ENCODE assay signal across 1 mouse cellular context in the genomic region with DNA sequence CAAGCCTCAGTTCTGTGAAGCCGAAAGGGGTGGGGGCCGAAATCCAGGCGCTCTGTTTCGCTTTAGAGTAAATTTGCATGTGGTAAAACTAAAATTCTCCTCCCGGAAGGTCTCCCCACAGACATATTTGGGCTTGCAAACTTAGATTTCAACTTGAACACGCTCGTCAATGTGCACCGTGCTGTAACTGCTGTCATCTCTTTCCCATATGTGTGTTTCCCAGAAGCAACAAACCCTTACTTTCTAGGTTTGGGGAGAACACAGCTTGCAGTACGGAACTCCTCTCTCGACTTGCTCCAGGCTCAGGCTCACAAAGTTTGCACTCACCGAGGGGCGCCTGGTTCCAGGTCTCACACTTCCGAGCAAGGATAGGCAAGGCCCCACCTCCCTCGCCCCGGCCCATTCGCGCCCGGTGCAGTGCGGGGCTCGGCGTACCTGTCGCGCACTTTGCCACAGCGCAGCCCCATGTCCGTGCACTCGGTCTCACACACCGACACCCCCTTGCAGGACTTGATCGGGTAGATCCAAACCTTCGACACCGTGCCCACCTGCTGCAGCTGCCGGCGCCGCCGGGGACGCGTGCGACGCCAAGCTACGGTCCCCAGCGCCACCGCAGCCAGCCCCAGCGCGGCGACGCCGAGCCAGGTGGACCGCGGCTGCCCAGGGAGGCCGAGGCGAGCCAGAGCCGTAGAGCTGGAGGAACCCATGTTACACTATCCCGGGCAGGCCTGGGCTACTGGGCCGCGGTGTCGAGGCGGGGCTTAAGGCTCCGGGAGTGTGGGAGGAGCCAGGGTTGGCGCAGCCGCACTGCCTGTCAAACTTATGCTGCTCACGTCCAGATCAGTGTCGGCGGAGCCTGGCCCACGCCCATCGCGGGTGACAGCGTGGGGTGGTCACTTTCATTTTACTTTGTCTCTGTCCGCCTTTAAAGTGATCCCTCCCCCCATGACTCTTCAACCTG.
TF ChIP-seq lines count a peak whose summit lies in the region.

No protein-coding gene starts in this region.

TF ChIP-seq in MEL, 35 proteins besides CTCF, POLR2A, EP300 and RAD21 (continued from another document):
- TF ChIP-seq POLR2AphosphoS2 (IDR thresholded peaks at IDR 0.05; ENCODE audit: low read length) (peak; percentile 69; the same call in 1 of the 2 replicates), HCFC1 (IDR thresholded peaks at IDR 0.05; ENCODE audit: low read depth, low read length) (peak; percentile 70; the same call in 1 of the 2 replicates), MEF2A (IDR thresholded peaks at IDR 0.05; ENCODE audit: extremely low read depth, insufficient replicate concordance, low read depth, low read length, poor library complexity, severe bottlenecking) (no peak), SIN3A (IDR thresholded peaks at IDR 0.05; ENCODE audit: low read length) (peak; percentile 54), SMC3 (IDR thresholded peaks at IDR 0.05; ENCODE audit: low read depth, low read length) (no peak), ZMIZ1 (IDR thresholded peaks at IDR 0.05; ENCODE audit: low read depth, low read length) (peak; percentile 80), MAFK (IDR thresholded peaks at IDR 0.05; ENCODE audit: borderline replicate concordance, low read depth, low read length) (no peak), E2F4 (IDR thresholded peaks at IDR 0.05; ENCODE audit: borderline replicate concordance, low read depth, low read length) (no peak), MAZ (IDR thresholded peaks at IDR 0.05; ENCODE audit: low read depth, low read length) (peak; percentile 42; the same call in 1 of the 2 replicates), ELF1 (IDR thresholded peaks at IDR 0.05; ENCODE audit: low read depth, low read length) (no peak), NELFE (IDR thresholded peaks at IDR 0.05; ENCODE audit: low read depth, low read length) (peak; percentile 94), JUND (IDR thresholded peaks at IDR 0.05; ENCODE audit: low read depth, low read length) (no peak), USF2 (IDR thresholded peaks at IDR 0.05; ENCODE audit: borderline replicate concordance in 1 of 2, insufficient read depth in 1 of 2, low read depth in 1 of 2, low read length in 2 of 2) (no peak), TCF12 (IDR thresholded peaks at IDR 0.05; ENCODE audit: low read depth, low read length) (peak; percentile 31; the same call in 1 of the 2 replicates), TAL1 (IDR thresholded peaks at IDR 0.05; ENCODE audit: low read length) (no peak), MYB (IDR thresholded peaks at IDR 0.05; ENCODE audit: low read depth, low read length) (no peak), MAX (IDR thresholded peaks at IDR 0.05; ENCODE audit: low read length) (peak; percentile 57), RCOR1 (IDR thresholded peaks at IDR 0.05; ENCODE audit: low read depth, low read length) (no peak), POLR2AphosphoS5 (IDR thresholded peaks at IDR 0.05; ENCODE audit: borderline replicate concordance, low read depth, low read length) (no peak), GATA1 (IDR thresholded peaks at IDR 0.05; ENCODE audit: low read depth, low read length) (no peak), USF1 (IDR thresholded peaks at IDR 0.05; ENCODE audit: low read depth, low read length) (no peak), ZKSCAN1 (IDR thresholded peaks at IDR 0.05; ENCODE audit: low read depth, low read length) (no peak), MYC (IDR thresholded peaks at IDR 0.05; ENCODE audit: low read depth, low read length) (0 out of 2 replicates have a peak, but pooled peaks have one; percentile 14), GABPA (IDR thresholded peaks at IDR 0.05; ENCODE audit: low read depth, low read length) (no peak), KAT2A (conservative IDR thresholded peaks at IDR 0.05; ENCODE audit: low read depth, low read length) (no peak), CHD2 (IDR thresholded peaks at IDR 0.05; ENCODE audit: low read length) (no peak), ZC3H11A (IDR thresholded peaks at IDR 0.05; ENCODE audit: low read depth, low read length) (no peak), MXI1 (IDR thresholded peaks at IDR 0.05; ENCODE audit: low read depth, low read length) (peak; percentile 65), BHLHE40 (IDR thresholded peaks at IDR 0.05; ENCODE audit: borderline replicate concordance, low read depth, low read length) (no peak), ETS1 (IDR thresholded peaks at IDR 0.05; ENCODE audit: low read depth, low read length) (no peak), TBP (IDR thresholded peaks at IDR 0.05; ENCODE audit: low read depth, low read length) (peak; percentile 79), NRF1 (IDR thresholded peaks at IDR 0.05; ENCODE audit: insufficient read depth, low read depth, low read length, poor library complexity, severe bottlenecking) (peak; percentile 76), ZNF384 (IDR thresholded peaks at IDR 0.05; ENCODE audit: low read depth, low read length) (no peak), CHD1 (IDR thresholded peaks at IDR 0.05; ENCODE audit: low read depth, low read length) (0 out of 2 replicates have a peak, but pooled peaks have one; percentile 40)
